ENCODE assay signal across 8 mouse cellular contexts in genomic region chr5:34525663-34526476, GRCm38 (mm10). TPM values are rescaled to one million over a fixed set of nuclear protein-coding genes. Genes with fewer than 3 reads are reported as not detected.
A peak's percentile ranks its signal among the peaks of the same experiment; 100 is the strongest.
DNase-seq lines count a peak whose midpoint lies in the region; ATAC-seq lines count a peak whose summit lies in the region.

Sh3bp2 (plus strand) TSS chr5:34525838.

- no peaks in the 10 kb centered on the region for H3K9me3 ChIP-seq in heart, embryonic 13.5 days
- no peaks in the 10 kb centered on the region for H3K9me3 ChIP-seq in liver, embryonic 12.5 days (replicated peaks)

- no peaks in the 10 kb centered on the region for H3K36me3 ChIP-seq in heart, embryonic 13.5 days
- no peaks in the 10 kb centered on the region for H3K36me3 ChIP-seq in liver, embryonic 12.5 days
- H3K36me3 ChIP-seq in splenic B cell, adult 2 months (ENCODE audit: control insufficient read depth, insufficient read depth, low read length, poor library complexity, severe bottlenecking), result no peaks in the 10 kb centered on the region

- no peaks in the 10 kb centered on the region for H3K27me3 ChIP-seq in heart, embryonic 13.5 days (replicated peaks)
- no peaks in the 10 kb centered on the region; the same call in 1 of the 2 replicates for H3K27me3 ChIP-seq in liver, embryonic 12.5 days (replicated peaks)
- H3K27me3 ChIP-seq in splenic B cell, adult 2 months (ENCODE audit: control insufficient read depth, insufficient read depth, low read length, poor library complexity, severe bottlenecking), result no peaks in the 10 kb centered on the region

- H3K4me3 ChIP-seq in brown adipose tissue, adult 24 weeks (ENCODE audit: insufficient read depth, low read depth, low read length), result peak within 1 kb of the TSS; percentile 66
- peak within 1 kb of the TSS; percentile 68 for H3K4me3 ChIP-seq in heart, embryonic 13.5 days
- H3K4me3 ChIP-seq in liver, embryonic 12.5 days, result peak within 1 kb of the TSS; percentile 71

- H3K4me2 ChIP-seq in heart, embryonic 13.5 days, result peak within 1 kb of the TSS; percentile 82
- H3K4me2 ChIP-seq in liver, embryonic 12.5 days, result peak within 1 kb of the TSS; percentile 87

- WGBS in heart, embryonic 13.5 days, result 2% methylated on average over 38 of the region's 38 CpGs
- WGBS in liver, embryonic 12.5 days (ENCODE audit: insufficient replicate concordance), result under 1% methylated on average over 38 of the region's 38 CpGs

- H3K4me1 ChIP-seq in brown adipose tissue, adult 24 weeks (ENCODE audit: control insufficient read depth, insufficient read depth, insufficient read length, low read length), result peaks cover 10% of the 10 kb centered on the region
- H3K4me1 ChIP-seq in heart, embryonic 13.5 days, result peaks cover 26% of the 10 kb centered on the region
- H3K4me1 ChIP-seq in liver, embryonic 12.5 days, result peaks cover 62% of the 10 kb centered on the region

- H3K27ac ChIP-seq in brown adipose tissue, adult 24 weeks (replicated peaks; ENCODE audit: low read depth, low read length), result peak within 1 kb of the TSS; percentile 2
- H3K27ac ChIP-seq in heart, embryonic 13.5 days (replicated peaks), result peak within 1 kb of the TSS; percentile 61
- peak within 1 kb of the TSS; percentile 77 for H3K27ac ChIP-seq in liver, embryonic 12.5 days

- H3K9ac ChIP-seq in heart, embryonic 13.5 days, result peak within 1 kb of the TSS; percentile 83
- H3K9ac ChIP-seq in liver, embryonic 12.5 days, result peak within 1 kb of the TSS; percentile 77

- DNase-seq in CD4-positive, CD25-positive, alpha-beta regulatory T cell, adult 2 months (ENCODE audit: low read depth, low spot score), result peak; percentile 96
- DNase-seq in kidney, postnatal 10 days, result peak; percentile 98
- DNase-seq in naive thymus-derived CD4-positive, alpha-beta T cell, adult 2 months (ENCODE audit: low read depth), result peak; percentile 96
- peak; percentile 94 for DNase-seq in splenic B cell, adult 2 months (ENCODE audit: low read depth, low spot score)

- ATAC-seq in erythroid progenitor cell, adult 5-6 weeks (replicated peaks; ENCODE audit: low FRiP score, poor library complexity, severe bottlenecking), result peak; percentile 94
- ATAC-seq in heart, embryonic 13.5 days (ENCODE audit: extremely low read depth, insufficient number of reproducible peaks, low FRiP score, low TSS enrichment), result peak; percentile 91
- peak; percentile 93 for ATAC-seq in liver, embryonic 12.5 days

RNA-seq across cellular contexts. Expression of gene Sh3bp2, which starts in this region (rescaled TPM):
- polyA plus RNA-seq in brown adipose tissue, adult 24 weeks (2012; ENCODE audit: insufficient read depth, insufficient read length, missing spikeins), result 2.7 and 3.0 TPM in 2 replicates
- total RNA-seq in erythroid progenitor cell, adult 5-6 weeks (2015; ENCODE audit: low replicate concordance), result 1.7 and 4.3 TPM in 2 replicates
- 3.9 and 6.0 TPM in 2 replicates for total RNA-seq in erythroid progenitor cell, adult 5-6 weeks (2017; ENCODE audit: low replicate concordance)
- polyA plus RNA-seq in heart, embryonic 13.5 days (2015; fragmentation: Nextera tagmentation; extraction: Ambion mirVana), result 3.9 and 4.9 TPM in 2 replicates
- 4.0 and 5.0 TPM in 2 replicates for polyA plus RNA-seq in liver, embryonic 12.5 days (2016; fragmentation: Nextera tagmentation; extraction: Ambion mirVana)

Comparison
In these comparisons a context has a peak if more than half of its experiments do, and no peak if none do; other contexts are left out.
1. Peak in every context shown above with its lines: DNase-seq, ATAC-seq, H3K4me3 ChIP-seq and H3K27ac ChIP-seq.
2. H3K27ac ChIP-seq: peak in every context shown above with its lines; median percentile 77 in liver, embryonic 12.5 days; 61 in heart, embryonic 13.5 days; 2 in brown adipose tissue, adult 24 weeks.